Mouse (Mus musculus): ENCODE data around the gene Pqlc3.

- TF ChIP-seq POLR2A (IDR thresholded peaks at IDR 0.05; ENCODE audit: insufficient read length, low read depth) (no peak), CEBPB (IDR thresholded peaks at IDR 0.05; ENCODE audit: insufficient read depth, poor library complexity, severe bottlenecking) (no peak), MYOD1 (IDR thresholded peaks at IDR 0.05; ENCODE audit: control insufficient read depth in 1 of 3, insufficient read length in 2 of 3, low read depth in 2 of 3) (peak in 1 of 3 experiments; percentile 8), USF1 (IDR thresholded peaks at IDR 0.05; ENCODE audit: low read depth) (no peak), POLR2AphosphoS2 (IDR thresholded peaks at IDR 0.05; ENCODE audit: insufficient read length, low read depth) (no peak), MAX (IDR thresholded peaks at IDR 0.05; ENCODE audit: low read depth) (no peak), REST (IDR thresholded peaks at IDR 0.05; ENCODE audit: insufficient read depth, insufficient read length) (no peak), E2F4 (IDR thresholded peaks at IDR 0.05; ENCODE audit: insufficient read depth) (no peak), TCF3 (IDR thresholded peaks at IDR 0.05; ENCODE audit: insufficient read length, low read depth) (no peak), SRF (IDR thresholded peaks at IDR 0.05; ENCODE audit: control insufficient read depth, insufficient read length, low read depth) (no peak), TCF12 (IDR thresholded peaks at IDR 0.05; ENCODE audit: insufficient read depth, poor library complexity, severe bottlenecking) (no peak)
Measured at GRCm38 (mm10) chr12:17000628-17001027, 420 bp upstream of the Pqlc3 start.

All from myocyte (in vitro differentiated cells).